Mouse (Mus musculus) stomach, embryonic 15.5 days (tissue): Measurements from ENCODE around the gene Gm4756. TPM values are rescaled to one million over a fixed set of nuclear protein-coding genes. Genes with fewer than 3 reads are reported as not detected.

Experiments used
- ATAC-seq: fragments of 200-750 bp; cut with Nextera tagmentation; 2 replicates; pipeline ENCODE4 v1.8.0; 2017; ENCODE audit warnings: low read depth, moderate number of reproducible peaks, moderate TSS enrichment; ENCODE audit not compliant: insufficient read depth, low FRiP score
- H3K27ac ChIP-seq: fragments of 300-500 bp; sonication (generic); 2 replicates; pipeline ENCODE4 v1.5.1; 2015; ENCODE audit warnings: mild to moderate bottlenecking, inconsistent platforms
- H3K27me3 ChIP-seq: fragments of 300-500 bp; sonication (generic); replicated peaks from 2 replicates; pipeline ENCODE4 v1.6.1; 2015; ENCODE audit warnings: inconsistent platforms
- H3K36me3 ChIP-seq: fragments of 300-500 bp; sonication (generic); 2 replicates; pipeline ENCODE4 v1.6.1; 2015; ENCODE audit warnings: inconsistent platforms
- H3K4me1 ChIP-seq: fragments of 300-500 bp; sonication (generic); 2 replicates; pipeline ENCODE4 v1.6.1; 2015; ENCODE audit warnings: inconsistent platforms
- H3K4me2 ChIP-seq: fragments of 300-500 bp; sonication (generic); 2 replicates; pipeline ENCODE4 v1.6.1; 2015; ENCODE audit warnings: mild to moderate bottlenecking, inconsistent platforms
- H3K4me3 ChIP-seq: fragments of 300-500 bp; sonication (generic); replicated peaks from 2 replicates; pipeline ENCODE4 v1.5.1; 2015; ENCODE audit warnings: inconsistent platforms
- H3K9ac ChIP-seq: fragments of 300-500 bp; sonication (generic); 2 replicates; pipeline ENCODE4 v1.6.1; 2015; ENCODE audit warnings: inconsistent platforms
- H3K9me3 ChIP-seq: fragments of 300-500 bp; sonication (generic); 2 replicates; pipeline ENCODE4 v1.6.1; 2016; ENCODE audit warnings: inconsistent platforms
- WGBS: fragments of 180-500 bp; shearing (Covaris S2); methylation state at CpG from one replicate; pipeline ENCODE4 v1.1.7; 2015; 5-methylcytosine and 5-hydroxymethylcytosine counted together
- polyA plus RNA-seq: library from polyadenylated mRNA; unstranded; fragments of >200 nt; fragmentation: Nextera tagmentation; extraction: Ambion mirVana; gene quantifications from 2 replicates; pipeline ENCODE4 v1.2.1, GENCODE M21; 2015

Gene Gm4756
- polyA plus RNA-seq, 1 experiment from 2014 or later, result not detected

DNA sequence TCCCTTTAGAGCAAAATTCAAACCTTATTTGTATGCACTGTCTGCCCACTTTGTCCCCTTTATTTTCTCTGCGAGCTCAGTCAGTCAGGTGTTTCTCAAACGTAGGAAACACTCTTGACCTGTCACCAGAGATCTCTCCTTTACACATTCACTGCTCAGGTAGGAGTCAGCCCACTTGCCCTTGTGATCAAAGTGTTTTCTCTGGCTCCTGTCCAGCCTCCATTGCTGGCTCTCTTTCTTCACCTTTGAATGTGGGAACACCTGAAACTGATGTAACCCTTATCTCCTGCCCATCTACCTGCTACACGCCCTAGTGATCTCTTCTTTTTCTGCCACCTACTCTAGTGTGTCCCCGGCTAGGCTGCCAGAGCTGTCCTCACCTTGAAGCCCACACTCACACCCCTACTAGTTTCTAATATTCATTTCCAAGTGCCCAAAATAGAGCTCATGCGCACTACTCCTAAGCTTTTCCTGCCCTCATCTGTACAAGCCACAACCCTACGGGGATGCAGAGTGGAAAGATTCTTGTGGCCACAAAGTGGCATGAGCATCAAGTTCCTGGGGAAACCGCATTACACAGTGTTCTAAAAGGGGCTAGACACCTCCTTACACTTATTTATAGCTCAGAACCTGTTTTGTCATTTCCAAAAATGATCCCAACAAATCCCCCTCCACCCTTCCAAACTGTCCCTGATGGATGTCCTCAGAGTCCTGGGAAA lies 24.8 kb upstream of the Gm4756 start:
- Histone ChIP-seq H3K4me1 (no peaks in the 10 kb centered on the region), H3K4me3 (no peak overlapping the region), H3K4me2 (no peak overlapping the region), H3K9ac (no peak overlapping the region), H3K9me3 (no peaks in the 10 kb centered on the region), H3K27me3 (no peaks in the 10 kb centered on the region), H3K27ac (no peak overlapping the region), H3K36me3 (no peaks in the 10 kb centered on the region)
- 71% methylated on average over 7 of the region's 7 CpGs for WGBS
- no peak for ATAC-seq

DNA sequence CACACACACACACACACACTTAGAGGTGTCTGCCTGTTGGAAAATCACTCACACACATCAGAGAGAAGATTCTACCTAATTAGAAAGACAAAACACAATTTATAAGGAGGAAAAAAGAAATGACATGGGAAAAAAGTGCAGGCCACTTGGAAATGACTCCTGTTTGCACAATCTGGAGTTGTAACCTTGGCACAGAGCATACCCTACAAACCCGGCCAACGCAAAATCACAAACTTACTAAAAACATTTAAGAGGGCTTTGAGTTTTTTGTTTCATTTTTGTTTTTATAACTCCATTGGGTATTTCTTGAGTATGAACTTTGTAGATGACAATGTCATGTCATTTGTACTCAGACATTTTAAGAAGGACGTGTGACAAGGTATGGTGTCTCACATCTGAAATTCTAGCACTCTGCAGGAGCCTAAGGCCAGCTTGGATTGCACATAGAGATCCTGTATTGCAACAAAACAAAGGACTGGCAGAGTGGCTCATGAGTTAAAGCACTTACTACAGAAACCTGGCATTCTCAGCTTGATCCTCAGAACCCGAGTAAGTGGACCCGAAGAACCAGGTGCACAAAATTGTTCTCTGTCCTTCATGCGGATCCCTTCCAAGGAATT lies 22.2 kb upstream of the Gm4756 start:
- Histone ChIP-seq H3K9me3 (no peaks in the 10 kb centered on the region), H3K36me3 (no peaks in the 10 kb centered on the region), H3K9ac (no peak overlapping the region), H3K27ac (no peak overlapping the region), H3K4me2 (no peak overlapping the region), H3K4me3 (no peak overlapping the region), H3K4me1 (no peaks in the 10 kb centered on the region), H3K27me3 (no peaks in the 10 kb centered on the region)
- ATAC-seq, result no peak
- 87% methylated on average over 6 of the region's 6 CpGs for WGBS

DNA sequence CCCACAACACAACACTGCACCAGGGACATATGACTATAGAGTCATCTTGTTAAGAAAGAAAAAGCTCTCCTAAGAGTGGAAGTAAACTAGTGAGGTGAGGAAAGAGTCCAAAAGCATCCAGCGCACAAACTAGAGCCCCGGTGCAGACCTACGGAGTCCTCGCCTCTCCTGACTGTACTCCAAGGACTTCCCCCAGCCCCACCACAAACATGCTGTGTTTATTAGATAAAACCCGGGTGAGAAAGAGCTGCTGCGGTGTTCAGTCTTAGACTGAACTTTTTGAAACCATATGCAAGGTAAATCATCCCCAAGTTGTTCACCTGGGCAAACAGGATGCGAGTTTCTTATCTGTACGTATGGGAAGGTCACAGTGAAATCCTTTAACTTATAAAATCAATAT lies 21.5 kb upstream of the Gm4756 start:
- Histone ChIP-seq H3K9ac (no peak overlapping the region), H3K4me2 (no peak overlapping the region), H3K27ac (no peak overlapping the region), H3K27me3 (no peaks in the 10 kb centered on the region), H3K9me3 (no peaks in the 10 kb centered on the region), H3K36me3 (no peaks in the 10 kb centered on the region), H3K4me1 (no peaks in the 10 kb centered on the region), H3K4me3 (no peak overlapping the region)
- 73% methylated on average over 8 of the region's 8 CpGs for WGBS
- ATAC-seq, result no peak

DNA sequence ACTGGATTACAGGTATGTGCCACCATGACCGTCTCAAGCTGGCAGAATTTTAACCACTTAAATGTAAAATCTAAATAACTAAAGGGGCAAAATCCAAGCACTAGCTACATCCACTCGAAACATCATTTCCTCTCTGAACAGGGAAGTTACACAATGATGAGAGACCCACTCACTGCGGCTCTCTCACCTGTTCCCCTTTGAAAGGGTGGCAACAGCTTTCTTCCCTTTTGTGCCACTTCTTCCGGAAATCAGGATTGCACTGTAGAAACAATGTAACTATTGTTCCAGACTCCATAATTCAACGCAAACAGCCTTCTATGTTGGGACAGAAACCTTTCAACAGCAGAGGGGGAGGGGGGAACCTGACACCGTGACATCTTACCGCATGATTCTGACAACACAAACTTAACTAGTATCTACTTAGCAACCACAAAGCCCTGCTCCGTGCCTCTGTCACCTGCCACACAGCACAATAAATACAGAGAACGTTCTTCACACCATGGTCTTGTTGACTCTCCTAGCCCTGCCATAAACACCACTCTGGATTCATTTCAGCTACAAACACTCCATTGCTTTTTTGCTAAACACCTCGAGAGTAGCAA lies 18.5 kb upstream of the Gm4756 start:
- Histone ChIP-seq H3K9ac (no peak overlapping the region), H3K27ac (no peak overlapping the region), H3K9me3 (no peaks in the 10 kb centered on the region), H3K27me3 (no peaks in the 10 kb centered on the region), H3K4me2 (no peak overlapping the region), H3K36me3 (no peaks in the 10 kb centered on the region), H3K4me3 (no peak overlapping the region), H3K4me1 (peaks cover 8% of the 10 kb centered on the region; the same call in 1 of the 2 replicates)
- ATAC-seq, result no peak
- 56% methylated on average over 10 of the region's 10 CpGs for WGBS

DNA sequence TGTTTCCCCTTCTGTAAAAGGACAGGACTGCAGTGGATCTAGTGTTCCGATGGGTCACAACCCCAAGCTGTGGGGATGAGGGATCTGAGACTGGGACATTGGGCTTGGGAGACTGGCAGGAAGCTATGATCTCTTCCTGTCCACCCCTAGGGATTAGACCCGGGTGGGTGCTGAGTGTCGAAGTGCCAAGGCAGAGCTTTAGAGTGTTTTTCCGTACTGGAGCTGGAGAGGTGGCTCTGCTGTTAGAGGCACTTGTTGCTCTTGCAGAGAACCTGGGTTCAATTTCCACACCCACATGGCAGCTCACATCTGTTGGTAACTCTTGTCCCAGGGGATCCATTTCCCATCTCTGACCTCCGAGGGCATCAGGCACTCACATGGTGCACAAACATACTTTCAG lies 16.6 kb upstream of the Gm4756 start:
- no peaks in the 10 kb centered on the region for H3K9me3 ChIP-seq
- H3K36me3 ChIP-seq, result no peaks in the 10 kb centered on the region
- no peak overlapping the region for H3K27ac ChIP-seq
- no peaks in the 10 kb centered on the region for H3K27me3 ChIP-seq
- H3K4me2 ChIP-seq, result no peak overlapping the region
- no peak overlapping the region for H3K4me3 ChIP-seq
- WGBS, result 89% methylated on average over 5 of the region's 5 CpGs
- no peak for ATAC-seq
- H3K4me1 ChIP-seq, result peaks cover 8% of the 10 kb centered on the region; the same call in 1 of the 2 replicates
- H3K9ac ChIP-seq, result no peak overlapping the region

DNA sequence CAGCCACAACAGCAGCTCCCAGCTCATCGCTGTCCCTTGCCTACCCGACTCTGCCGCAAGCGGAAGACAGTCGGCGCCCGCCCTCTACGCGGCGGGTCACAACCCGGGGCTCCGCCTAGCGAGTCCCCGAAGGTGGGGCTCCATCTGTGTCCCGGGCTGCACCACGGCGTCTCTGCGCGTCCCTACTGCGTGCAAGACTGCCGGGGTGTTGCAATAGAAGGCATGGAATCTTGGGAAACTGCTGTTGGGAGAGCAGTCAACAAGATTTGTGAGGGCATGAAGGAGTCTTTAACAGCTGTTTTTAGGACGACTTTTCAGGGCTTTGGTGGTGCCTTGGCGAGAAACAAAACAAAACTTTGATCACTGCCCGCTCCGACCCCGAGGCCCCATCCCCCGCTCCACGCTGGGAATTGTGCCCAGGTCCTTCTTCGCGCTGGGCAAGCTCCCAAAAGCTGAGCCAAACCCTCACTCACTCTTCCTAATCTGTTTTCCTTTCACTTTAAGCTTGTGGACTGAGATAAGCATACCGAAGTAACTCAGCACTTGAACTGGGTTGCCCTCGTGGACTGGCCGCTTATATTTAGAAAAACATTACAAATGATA lies 15.4 kb upstream of the Gm4756 start, which contains the start of gene Dhrs7:
Gene Dhrs7 (minus strand): TSS at position 175 of the 603 bp plus-strand sequence.
- H3K27ac ChIP-seq, result peak within 1 kb of the TSS; percentile 86
- ATAC-seq, result peak; percentile 95
- H3K27me3 ChIP-seq, result no peaks in the 10 kb centered on the region
- H3K9ac ChIP-seq, result peak within 1 kb of the TSS; percentile 46
- H3K4me3 ChIP-seq, result peak within 1 kb of the TSS; percentile 68
- H3K36me3 ChIP-seq, result no peaks in the 10 kb centered on the region
- peaks cover 8% of the 10 kb centered on the region; the same call in 1 of the 2 replicates for H3K4me1 ChIP-seq
- H3K9me3 ChIP-seq, result no peaks in the 10 kb centered on the region
- WGBS, result under 1% methylated on average over 33 of the region's 33 CpGs
- H3K4me2 ChIP-seq, result peak within 1 kb of the TSS; percentile 93

DNA sequence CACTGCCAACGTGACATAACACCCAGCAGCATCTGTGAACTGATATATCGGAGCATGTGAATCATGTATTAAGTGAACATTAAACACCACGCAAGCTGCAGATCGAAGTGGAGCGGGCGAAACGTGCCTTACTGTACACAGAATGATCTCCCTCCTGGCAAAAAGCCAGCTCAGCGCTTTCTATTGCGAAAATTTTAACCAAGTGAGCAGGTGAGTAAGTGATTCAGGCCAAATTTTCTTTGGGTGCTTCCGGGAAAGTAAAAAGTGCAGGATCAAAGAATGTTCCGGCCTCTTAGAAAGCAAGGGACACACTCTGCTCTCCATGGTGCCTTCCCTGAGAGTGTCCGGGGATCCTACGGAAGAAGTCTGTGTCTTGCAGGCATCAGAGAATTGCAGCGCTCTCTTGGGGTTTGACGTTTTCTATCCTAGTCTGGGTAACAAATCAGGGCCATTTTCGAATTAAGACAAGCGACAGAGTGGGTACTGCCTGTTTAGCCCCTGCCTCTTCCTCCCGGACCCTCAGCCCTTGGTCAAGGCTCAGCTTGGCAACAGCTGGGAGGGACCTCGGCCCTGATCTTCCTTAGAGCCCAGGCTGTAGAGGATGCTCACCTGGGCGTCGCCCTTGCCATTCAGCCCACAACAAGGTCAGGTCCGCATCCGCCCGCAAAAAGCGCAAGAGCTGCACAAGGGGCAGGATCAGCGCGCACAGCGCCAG lies 14.7 kb upstream of the Gm4756 start:
- 3% methylated on average over 28 of the region's 28 CpGs for WGBS
- peak overlapping the region; percentile 46 for H3K9ac ChIP-seq
- no peaks in the 10 kb centered on the region for H3K27me3 ChIP-seq
- H3K36me3 ChIP-seq, result no peaks in the 10 kb centered on the region
- H3K27ac ChIP-seq, result peak overlapping the region; percentile 86
- no peaks in the 10 kb centered on the region for H3K9me3 ChIP-seq
- H3K4me1 ChIP-seq, result peaks cover 8% of the 10 kb centered on the region; the same call in 1 of the 2 replicates
- H3K4me3 ChIP-seq, result peak overlapping the region; percentile 68
- ATAC-seq, result peak; percentile 65
- H3K4me2 ChIP-seq, result peak overlapping the region; percentile 93

DNA sequence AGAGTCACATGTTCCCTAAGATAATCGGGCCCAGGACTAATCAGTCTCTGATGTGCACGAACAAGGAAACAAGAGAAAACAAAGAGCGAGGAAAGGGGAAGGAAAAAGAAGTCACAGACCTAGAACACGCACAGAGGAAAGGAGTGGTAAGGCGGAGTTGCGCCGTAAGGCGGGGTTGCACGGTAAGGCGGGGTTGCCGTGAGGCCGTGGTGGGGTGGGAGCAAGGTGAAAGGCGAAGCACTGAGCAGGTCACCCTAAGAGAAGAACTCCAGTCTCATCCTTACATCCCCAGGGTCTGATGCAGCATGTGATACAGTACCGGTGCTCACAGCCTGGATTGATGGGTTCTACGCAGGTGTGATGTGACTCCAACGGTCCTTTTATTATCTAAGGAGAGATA lies 6.3 kb upstream of the Gm4756 start:
- H3K4me2 ChIP-seq, result no peak overlapping the region
- H3K27me3 ChIP-seq, result no peaks in the 10 kb centered on the region
- no peak overlapping the region for H3K9ac ChIP-seq
- H3K4me3 ChIP-seq, result no peak overlapping the region
- H3K36me3 ChIP-seq, result no peaks in the 10 kb centered on the region
- no peak for ATAC-seq
- WGBS, result 87% methylated on average over 16 of the region's 16 CpGs
- no peaks in the 10 kb centered on the region for H3K9me3 ChIP-seq
- H3K4me1 ChIP-seq, result no peaks in the 10 kb centered on the region
- H3K27ac ChIP-seq, result no peak overlapping the region

DNA sequence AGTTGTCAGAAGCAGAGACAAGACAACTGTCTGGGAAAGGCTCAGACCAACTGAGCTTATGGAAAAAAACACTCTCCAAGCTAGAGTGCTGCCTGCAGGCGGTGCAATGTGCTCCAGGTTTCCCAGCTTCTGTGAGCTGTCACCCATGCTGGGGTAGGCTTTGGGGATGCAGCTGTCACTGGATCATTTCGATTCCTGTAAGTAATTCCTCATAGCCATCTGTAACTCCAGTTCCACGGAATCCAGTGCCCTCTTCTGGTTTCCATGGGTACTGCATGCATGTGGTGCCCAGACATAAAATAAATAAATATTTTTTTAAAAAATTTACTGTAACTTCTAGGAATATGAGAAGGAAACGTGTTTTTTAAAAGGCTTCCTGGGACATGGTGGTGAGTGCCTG lies 5.2 kb upstream of the Gm4756 start:
- no peak overlapping the region for H3K4me2 ChIP-seq
- WGBS, result 23% methylated on average over 4 of the region's 4 CpGs
- H3K9ac ChIP-seq, result no peak overlapping the region
- no peaks in the 10 kb centered on the region for H3K27me3 ChIP-seq
- H3K27ac ChIP-seq, result no peak overlapping the region
- no peaks in the 10 kb centered on the region for H3K9me3 ChIP-seq
- H3K36me3 ChIP-seq, result no peaks in the 10 kb centered on the region
- no peaks in the 10 kb centered on the region for H3K4me1 ChIP-seq
- ATAC-seq, result no peak
- no peak overlapping the region for H3K4me3 ChIP-seq

DNA sequence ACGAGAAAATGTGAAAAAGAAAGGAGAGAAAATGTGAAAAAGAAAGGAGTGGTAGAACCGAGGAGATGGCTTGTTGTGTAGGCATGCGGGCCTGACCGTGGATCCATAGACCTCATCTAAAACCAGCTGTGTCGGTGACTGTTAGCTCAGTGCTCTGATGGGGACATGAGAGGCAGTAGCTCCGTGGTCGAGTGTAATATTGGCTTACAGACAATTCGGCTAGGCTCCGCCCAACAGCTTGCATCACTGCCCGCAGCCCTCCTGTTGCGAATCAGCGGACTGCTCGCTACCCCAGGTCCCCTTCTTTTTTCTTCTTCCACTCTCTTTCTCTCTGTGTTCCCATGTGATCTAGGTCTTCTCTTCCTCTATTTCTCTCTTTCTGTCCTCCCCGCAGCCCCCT lies 540 bp downstream of the Gm4756 start:
- Histone ChIP-seq H3K9me3 (no peaks in the 10 kb centered on the region), H3K4me3 (no peak overlapping the region), H3K4me2 (no peak overlapping the region), H3K9ac (no peak overlapping the region), H3K27ac (no peak overlapping the region), H3K4me1 (no peaks in the 10 kb centered on the region), H3K36me3 (no peaks in the 10 kb centered on the region), H3K27me3 (no peaks in the 10 kb centered on the region)
- no peak for ATAC-seq
- WGBS, result 91% methylated on average over 14 of the region's 14 CpGs

DNA sequence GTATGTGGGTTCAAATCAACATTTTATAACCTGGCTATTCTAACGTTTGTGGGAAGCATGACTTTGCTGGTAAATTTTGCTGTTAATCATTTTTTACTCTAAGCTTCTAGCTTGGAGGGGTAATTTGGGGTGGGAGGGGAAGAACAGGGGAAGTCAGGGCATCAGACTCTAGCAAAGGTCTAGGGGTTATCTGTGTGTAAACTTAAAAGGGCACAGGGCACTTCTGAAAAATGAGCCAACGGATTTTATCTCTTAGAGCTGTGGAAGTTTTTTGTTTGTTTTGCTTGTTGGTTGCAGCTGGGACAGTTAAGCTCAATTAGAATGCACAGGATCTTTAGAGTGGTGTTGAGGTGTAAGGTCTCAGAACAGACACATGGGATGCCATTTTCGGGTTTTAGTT lies 11.4 kb downstream of the Gm4756 start:
- no peaks in the 10 kb centered on the region for H3K27me3 ChIP-seq
- no peak for ATAC-seq
- no peaks in the 10 kb centered on the region for H3K36me3 ChIP-seq
- H3K9me3 ChIP-seq, result no peaks in the 10 kb centered on the region
- no peak overlapping the region for H3K4me3 ChIP-seq
- no peak overlapping the region for H3K9ac ChIP-seq
- no peaks in the 10 kb centered on the region for H3K4me1 ChIP-seq
- 62% methylated on average over 3 of the region's 3 CpGs for WGBS
- no peak overlapping the region for H3K4me2 ChIP-seq
- H3K27ac ChIP-seq, result no peak overlapping the region
